Mouse (Mus musculus) A20 (cell line): ENCODE results near the gene D17Wsu92e.

Experiments used
- DNase-seq: peaks from one replicate; pipeline ENCODE4 v3.0.0-alpha.2; 2011; ENCODE audit warnings: low read depth, low spot score

The D17Wsu92e gene

DNA sequence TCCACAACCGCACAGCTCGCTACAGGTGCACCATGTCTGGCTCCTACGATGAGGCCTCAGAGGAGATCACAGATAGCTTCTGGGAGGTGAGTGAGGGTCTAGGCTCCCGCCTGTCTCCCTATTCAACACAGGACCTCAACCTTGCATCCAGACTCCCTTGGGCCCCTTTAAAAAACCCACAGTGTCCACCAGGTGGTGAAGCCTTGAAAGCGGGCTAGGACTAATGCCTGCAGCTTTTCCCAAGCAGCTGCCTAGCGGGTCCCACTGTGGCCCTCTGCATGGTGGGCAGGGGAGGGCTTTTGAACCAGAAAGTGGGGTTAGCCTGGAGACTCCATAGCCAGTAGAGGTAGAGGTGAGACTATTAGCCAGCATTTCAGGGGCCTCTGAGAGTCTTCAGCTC lies 118.6 kb downstream of the D17Wsu92e start:
- DNase-seq = no peak
